Mouse (Mus musculus) MEL (cell line): ENCODE data around the gene Olfr1240. TPM values are rescaled to one million over a fixed set of nuclear protein-coding genes. Genes with fewer than 3 reads are reported as not detected.

ENCODE experiments used
- DNase-seq: peaks from one replicate; pipeline ENCODE4 v3.0.0; 2011; ENCODE audit warnings: low read depth, low spot score
- H3K27ac ChIP-seq: 2 replicates; pipeline ENCODE4 v1.5.1; 2012; ENCODE audit warnings: low read depth, mild to moderate bottlenecking, control low read depth, low read length, moderate library complexity; ENCODE audit not compliant: control insufficient read depth
- H3K27me3 ChIP-seq, 2 experiments: fragments of 150-350 bp in 1 of 2; sonication (generic) in 1 of 2; 2 replicates each; pipeline ENCODE4 v1.6.1; 2012; ENCODE audit warnings: low read length in 2 of 2, mild to moderate bottlenecking in 2 of 2, improper control_type of control experiment in 1 of 2, moderate library complexity in 1 of 2; ENCODE audit not compliant: insufficient read depth in 2 of 2, control insufficient read depth in 1 of 2
- H3K36me3 ChIP-seq, 2 experiments: 2 replicates each; pipeline ENCODE4 v1.6.1; 2012 to 2014; ENCODE audit warnings: low read length in 2 of 2, improper control_type of control experiment in 1 of 2, inconsistent platforms in 1 of 2, mild to moderate bottlenecking in 1 of 2; ENCODE audit not compliant: insufficient read depth in 2 of 2, control insufficient read depth in 1 of 2
- H3K4me1 ChIP-seq, 2 experiments: fragments of 150-350 bp in 1 of 2; sonication (generic) in 1 of 2; 2 replicates each; pipeline ENCODE4 v1.6.1; 2012; ENCODE audit warnings: low read length in 2 of 2, improper control_type of control experiment in 1 of 2, mild to moderate bottlenecking in 1 of 2; ENCODE audit not compliant: insufficient read depth in 2 of 2, control insufficient read depth in 1 of 2
- H3K4me3 ChIP-seq, 2 experiments: fragments of 150-350 bp in 1 of 2; sonication (generic) in 1 of 2; 2 replicates each; pipeline ENCODE4 v1.5.1; 2012; ENCODE audit warnings: low read depth in 2 of 2, low read length in 2 of 2, mild to moderate bottlenecking in 2 of 2, moderate library complexity in 2 of 2, control low read depth in 1 of 2, improper control_type of control experiment in 1 of 2; ENCODE audit not compliant: control insufficient read depth in 1 of 2, insufficient read depth in 1 of 2
- H3K79me2 ChIP-seq: 2 replicates; pipeline ENCODE4 v1.6.1; 2012; ENCODE audit warnings: mild to moderate bottlenecking, low read length, moderate library complexity; ENCODE audit not compliant: control insufficient read depth, poor library complexity, insufficient read depth
- H3K9ac ChIP-seq: 2 replicates; pipeline ENCODE4 v1.6.1; 2012; ENCODE audit warnings: low read depth, mild to moderate bottlenecking, control low read depth, low read length, moderate library complexity; ENCODE audit not compliant: control insufficient read depth, poor library complexity, severe bottlenecking
- H3K9me3 ChIP-seq: fragments of 150-350 bp; sonication (generic); replicated peaks from 2 replicates; pipeline ENCODE4 v1.6.1; 2012; ENCODE audit warnings: mild to moderate bottlenecking, low read length, improper control_type of control experiment, moderate library complexity; ENCODE audit not compliant: insufficient read depth
- BHLHE40 ChIP-seq: IDR thresholded peaks from 2 replicates; pipeline ENCODE4 v1.6.1; 2012; ENCODE audit warnings: low read depth, mild to moderate bottlenecking, inconsistent platforms, low read length, improper control_type of control experiment, borderline replicate concordance
- EP300 ChIP-seq, 2 experiments: IDR thresholded peaks; 2 replicates each; pipeline ENCODE4 v1.6.1; 2011; ENCODE audit warnings: improper control_type of control experiment in 2 of 2, low read length in 2 of 2, low read depth in 1 of 2, mild to moderate bottlenecking in 1 of 2
- GABPA ChIP-seq: IDR thresholded peaks from 2 replicates; pipeline ENCODE4 v1.6.1; 2012; ENCODE audit warnings: low read depth, mild to moderate bottlenecking, inconsistent platforms, low read length, improper control_type of control experiment, moderate library complexity
- GATA1 ChIP-seq: IDR thresholded peaks from 2 replicates; pipeline ENCODE4 v1.6.1; 2011; ENCODE audit warnings: low read depth, low read length, improper control_type of control experiment
- HCFC1 ChIP-seq: IDR thresholded peaks from 2 replicates; pipeline ENCODE4 v1.6.1; 2012; ENCODE audit warnings: low read depth, mild to moderate bottlenecking, inconsistent platforms, low read length, improper control_type of control experiment, moderate library complexity
- MAX ChIP-seq: IDR thresholded peaks from 2 replicates; pipeline ENCODE4 v1.6.1; 2011; ENCODE audit warnings: low read length, improper control_type of control experiment
- MAZ ChIP-seq: IDR thresholded peaks from 2 replicates; pipeline ENCODE4 v1.6.1; 2012; ENCODE audit warnings: low read depth, mild to moderate bottlenecking, inconsistent platforms, low read length, improper control_type of control experiment
- MXI1 ChIP-seq: IDR thresholded peaks from 2 replicates; pipeline ENCODE4 v1.6.1; 2011; ENCODE audit warnings: mild to moderate bottlenecking, low read depth, low read length, improper control_type of control experiment
- MYC ChIP-seq: IDR thresholded peaks from 2 replicates; pipeline ENCODE4 v1.6.1; 2011; ENCODE audit warnings: low read depth, mild to moderate bottlenecking, low read length, improper control_type of control experiment, moderate library complexity
- NELFE ChIP-seq: IDR thresholded peaks from 2 replicates; pipeline ENCODE4 v1.6.1; 2011; ENCODE audit warnings: low read depth, low read length, improper control_type of control experiment
- NRF1 ChIP-seq: IDR thresholded peaks from 2 replicates; pipeline ENCODE4 v1.6.1; 2014; ENCODE audit warnings: low read depth, mild to moderate bottlenecking, inconsistent platforms, low read length, improper control_type of control experiment, moderate library complexity; ENCODE audit not compliant: poor library complexity, insufficient read depth, severe bottlenecking
- POLR2A ChIP-seq, 2 experiments: IDR thresholded peaks; 2 replicates each; pipeline ENCODE4 v1.6.1; 2011 to 2012; ENCODE audit warnings: low read length in 2 of 2, mild to moderate bottlenecking in 2 of 2, control low read depth in 1 of 2, improper control_type of control experiment in 1 of 2, low read depth in 1 of 2, moderate library complexity in 1 of 2; ENCODE audit not compliant: control insufficient read depth in 1 of 2, insufficient read depth in 1 of 2, poor library complexity in 1 of 2
- POLR2AphosphoS5 ChIP-seq: IDR thresholded peaks from 2 replicates; pipeline ENCODE4 v1.6.1; 2012; ENCODE audit warnings: low read depth, borderline replicate concordance, mild to moderate bottlenecking, inconsistent platforms, low read length, moderate library complexity, mixed read lengths
- RAD21 ChIP-seq: IDR thresholded peaks from 2 replicates; pipeline ENCODE4 v1.6.1; 2011; ENCODE audit warnings: mild to moderate bottlenecking, low read depth, low read length, improper control_type of control experiment
- RCOR1 ChIP-seq: IDR thresholded peaks from 2 replicates; pipeline ENCODE4 v1.6.1; 2012; ENCODE audit warnings: low read depth, mild to moderate bottlenecking, inconsistent platforms, low read length, improper control_type of control experiment
- SMC3 ChIP-seq: IDR thresholded peaks from 2 replicates; pipeline ENCODE4 v1.6.1; 2011; ENCODE audit warnings: low read depth, low read length, improper control_type of control experiment
- TBP ChIP-seq: IDR thresholded peaks from 2 replicates; pipeline ENCODE4 v1.8.0; 2011; ENCODE audit warnings: low read depth, low read length, improper control_type of control experiment
- USF2 ChIP-seq, 2 experiments: IDR thresholded peaks; 2 replicates each; pipeline ENCODE4 v1.6.1; 2011 to 2012; ENCODE audit warnings: improper control_type of control experiment in 2 of 2, low read length in 2 of 2, borderline replicate concordance in 1 of 2, inconsistent platforms in 1 of 2, low read depth in 1 of 2, mild to moderate bottlenecking in 1 of 2; ENCODE audit not compliant: insufficient read depth in 1 of 2
- ZKSCAN1 ChIP-seq: IDR thresholded peaks from 2 replicates; pipeline ENCODE4 v1.6.1; 2012; ENCODE audit warnings: low read depth, mild to moderate bottlenecking, inconsistent platforms, low read length, improper control_type of control experiment, moderate library complexity
- polyA plus RNA-seq, 2 experiments: library from polyadenylated mRNA; stranded (reverse) in 1 of 2; unstranded in 1 of 2; fragments of >175 nt in 1 of 2; fragments of >200 nt in 1 of 2; gene quantifications; 2 replicates each; pipeline versions ENCODE4 v1.2.1 to v1.2.4; 2012; ENCODE audit warnings: low replicate concordance in 2 of 2, low read depth in 1 of 2; ENCODE audit not compliant: insufficient read length in 2 of 2, insufficient read depth in 1 of 2, missing spikeins in 1 of 2
- total RNA-seq: library from RNA; depleted of rRNA; stranded (reverse); fragments of 300-350 nt; gene quantifications from 2 replicates; pipeline ENCODE4 v1.2.3, GENCODE M21; 2012; rRNA removed

Olfr1240 gene
- total RNA-seq (not detected in 2 replicates), polyA plus RNA-seq (not detected)

DNA sequence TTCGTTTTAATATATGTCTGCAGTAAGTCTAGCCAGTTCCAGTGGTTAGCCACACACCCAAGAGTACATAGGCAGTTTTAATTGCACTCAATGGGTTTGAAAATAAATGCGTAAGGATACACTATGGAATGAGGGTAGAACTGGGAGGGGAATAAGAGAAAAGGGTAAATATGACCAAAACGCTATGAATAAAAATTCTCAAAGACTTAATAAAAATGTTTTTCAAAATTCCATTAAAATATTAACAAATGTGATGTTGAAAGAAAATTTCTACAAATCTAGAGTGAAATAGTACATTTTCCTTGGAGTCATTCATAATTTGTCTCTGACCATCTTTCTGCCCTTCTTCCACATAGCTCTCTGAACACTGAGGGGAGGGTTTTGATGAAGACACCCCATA lies at the start of gene Olfr1240:
Gene Olfr1240 (minus strand): TSS at position 101 of the 400 bp plus-strand sequence.
- no peak within 1 kb of the TSS for H3K27ac ChIP-seq
- H3K9me3 ChIP-seq = no peaks in the 10 kb centered on the region
- no peak within 1 kb of the TSS for H3K4me3 ChIP-seq
- TF ChIP-seq POLR2AphosphoS5 (no peak), MAZ (no peak), GATA1 (no peak), NELFE (no peak), USF2 (IDR thresholded peaks at IDR 0.05; ENCODE audit: borderline replicate concordance in 1 of 2, insufficient read depth in 1 of 2, low read depth in 1 of 2, low read length in 2 of 2) (no peak), MYC (no peak), TBP (no peak), NRF1 (no peak), SMC3 (no peak)
- DNase-seq = no peak
- H3K27me3 ChIP-seq = no peaks in the 10 kb centered on the region
- no peaks in the 10 kb centered on the region for H3K79me2 ChIP-seq
- no peaks in the 10 kb centered on the region for H3K36me3 ChIP-seq
- H3K9ac ChIP-seq = no peak within 1 kb of the TSS
- no peaks in the 10 kb centered on the region for H3K4me1 ChIP-seq

- TF ChIP-seq MAX = no peak
- no peak for TF ChIP-seq MYC
- TF ChIP-seq POLR2A (IDR thresholded peaks at IDR 0.05; ENCODE audit: control insufficient read depth in 1 of 2, insufficient read depth in 1 of 2, low read depth in 1 of 2, low read length in 2 of 2, poor library complexity in 1 of 2) = no peak
- TF ChIP-seq RCOR1 = no peak
- no peak for TF ChIP-seq SMC3
- TF ChIP-seq GATA1 = no peak
- no peak for TF ChIP-seq ZKSCAN1
- TF ChIP-seq HCFC1 = no peak
- no peak for TF ChIP-seq RAD21
- TF ChIP-seq BHLHE40 = no peak
- no peak for TF ChIP-seq USF2 (IDR thresholded peaks at IDR 0.05; ENCODE audit: borderline replicate concordance in 1 of 2, insufficient read depth in 1 of 2, low read depth in 1 of 2, low read length in 2 of 2)
- TF ChIP-seq EP300 (IDR thresholded peaks at IDR 0.05; ENCODE audit: low read depth in 1 of 2, low read length in 2 of 2) = no peak
- no peak for TF ChIP-seq MXI1
- TF ChIP-seq GABPA = no peak
- DNase-seq = no peak
- Histone ChIP-seq H3K4me3 (no peak within 1 kb of the TSS), H3K79me2 (no peaks in the 10 kb centered on the region), H3K9me3 (no peaks in the 10 kb centered on the region), H3K27me3 (no peaks in the 10 kb centered on the region), H3K9ac (no peak within 1 kb of the TSS), H3K27ac (no peak within 1 kb of the TSS), H3K4me1 (no peaks in the 10 kb centered on the region), H3K36me3 (no peaks in the 10 kb centered on the region)
These were observed 44.2 kb upstream of the Olfr1240 start, which contains the start of gene Olfr1241 for GRCm38 (mm10) chr2:89487026-89487425. TSS of gene Olfr1241 (minus strand) at chr2:89487126.
